Mouse (Mus musculus) induced T-regulatory cell, adult 2 months (primary cell): Measurements from ENCODE around the gene Sec61g.
A peak's percentile ranks its signal among the peaks of the same experiment; 100 is the strongest.
"Not testable (repeated sequence)": the region's sequence is repeated elsewhere in the genome, so short reads cannot be mapped to it uniquely, and the experiment has no call there.

Experiments used
- DNase-seq: peaks from one replicate; pipeline ENCODE4 v3.0.0-alpha.2; 2012; ENCODE audit warnings: low read depth

Sec61g gene

DNA sequence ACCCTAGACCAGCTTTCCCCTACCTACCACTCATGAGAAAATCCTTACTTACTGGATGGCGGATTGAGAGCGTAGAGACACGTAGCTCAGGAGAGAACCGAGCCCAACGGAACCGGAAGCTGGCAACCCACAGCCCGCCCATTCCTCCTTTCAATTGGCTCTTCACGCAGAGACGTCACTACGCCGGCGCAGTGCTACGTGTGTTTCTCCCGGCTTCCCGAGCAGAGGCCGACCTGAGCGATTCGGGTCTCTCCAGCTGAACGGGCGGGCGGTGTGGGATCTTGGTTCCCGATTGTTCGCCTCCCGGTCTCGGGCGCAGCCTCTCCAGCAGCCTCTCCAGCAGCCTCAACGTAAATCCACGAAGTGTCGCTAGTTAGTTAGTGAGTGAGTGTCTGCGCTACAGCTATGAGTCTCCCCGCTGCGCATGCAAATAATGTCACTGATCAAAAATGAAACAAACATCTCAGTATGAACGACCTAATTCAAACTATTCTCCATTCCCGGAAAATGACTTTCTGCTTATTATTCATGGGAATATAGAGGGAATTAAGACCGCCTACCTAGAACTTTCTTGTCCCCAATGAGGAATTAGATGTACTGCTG is at the start of gene Sec61g:
Gene Sec61g (minus strand): TSS at position 433 of the 603 bp plus-strand sequence.
- peak; percentile 96 for DNase-seq

DNA sequence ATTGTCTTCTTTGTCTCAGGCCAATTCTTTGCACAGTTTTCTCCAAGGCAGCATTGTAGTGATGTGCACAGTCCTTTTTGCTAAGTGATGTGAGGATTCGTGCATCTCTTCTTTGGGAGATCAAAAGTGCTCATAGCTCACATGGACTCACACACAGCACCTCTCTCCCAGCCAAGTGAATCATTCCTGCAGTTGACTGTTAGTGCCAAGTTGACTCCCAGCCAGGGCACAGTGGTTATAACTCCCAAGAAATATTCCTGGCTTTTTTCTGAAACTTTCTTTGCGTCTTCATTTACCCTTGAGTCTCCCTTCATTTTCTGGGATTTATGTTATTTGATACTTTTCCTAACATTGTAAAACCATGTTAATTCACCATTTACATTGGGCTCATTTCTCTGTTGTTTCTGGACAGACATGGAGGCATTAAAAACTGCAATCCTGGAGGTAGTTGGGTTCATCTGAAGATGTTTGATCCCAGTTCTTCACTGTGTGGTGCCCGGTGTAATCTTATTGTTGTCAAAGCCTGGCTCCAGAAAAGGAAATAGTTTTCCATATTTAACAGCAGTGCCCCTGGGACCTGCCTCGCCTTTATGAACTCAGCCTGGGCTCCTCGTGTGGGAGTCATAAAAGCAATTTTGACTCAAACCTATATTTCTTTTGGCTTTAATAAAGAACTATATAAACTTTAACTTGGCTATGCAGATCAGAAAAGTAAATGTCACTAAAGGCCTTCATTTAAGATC is 38.3 kb upstream of the Sec61g start:
- no peak for DNase-seq

DNA sequence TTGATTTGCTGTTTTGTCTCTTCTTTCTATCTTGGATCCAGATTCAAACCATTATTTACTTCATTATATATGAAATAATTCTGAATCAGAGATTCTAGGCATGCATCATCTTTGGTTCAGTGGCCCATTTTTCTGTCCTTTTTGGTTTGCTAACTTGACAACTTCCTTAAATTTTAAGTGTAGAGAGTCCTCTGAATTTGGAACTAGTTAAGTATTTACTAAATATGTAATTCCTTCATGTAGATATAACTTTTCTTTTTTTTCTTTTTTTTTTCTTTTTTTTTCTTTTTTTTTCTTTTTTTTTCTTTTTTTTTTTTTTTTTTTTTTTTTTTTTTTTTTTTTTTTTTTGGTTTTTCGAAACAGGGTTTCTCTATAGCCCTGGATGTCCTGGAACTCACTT is 29.1 kb upstream of the Sec61g start:
- DNase-seq: no peak

DNA sequence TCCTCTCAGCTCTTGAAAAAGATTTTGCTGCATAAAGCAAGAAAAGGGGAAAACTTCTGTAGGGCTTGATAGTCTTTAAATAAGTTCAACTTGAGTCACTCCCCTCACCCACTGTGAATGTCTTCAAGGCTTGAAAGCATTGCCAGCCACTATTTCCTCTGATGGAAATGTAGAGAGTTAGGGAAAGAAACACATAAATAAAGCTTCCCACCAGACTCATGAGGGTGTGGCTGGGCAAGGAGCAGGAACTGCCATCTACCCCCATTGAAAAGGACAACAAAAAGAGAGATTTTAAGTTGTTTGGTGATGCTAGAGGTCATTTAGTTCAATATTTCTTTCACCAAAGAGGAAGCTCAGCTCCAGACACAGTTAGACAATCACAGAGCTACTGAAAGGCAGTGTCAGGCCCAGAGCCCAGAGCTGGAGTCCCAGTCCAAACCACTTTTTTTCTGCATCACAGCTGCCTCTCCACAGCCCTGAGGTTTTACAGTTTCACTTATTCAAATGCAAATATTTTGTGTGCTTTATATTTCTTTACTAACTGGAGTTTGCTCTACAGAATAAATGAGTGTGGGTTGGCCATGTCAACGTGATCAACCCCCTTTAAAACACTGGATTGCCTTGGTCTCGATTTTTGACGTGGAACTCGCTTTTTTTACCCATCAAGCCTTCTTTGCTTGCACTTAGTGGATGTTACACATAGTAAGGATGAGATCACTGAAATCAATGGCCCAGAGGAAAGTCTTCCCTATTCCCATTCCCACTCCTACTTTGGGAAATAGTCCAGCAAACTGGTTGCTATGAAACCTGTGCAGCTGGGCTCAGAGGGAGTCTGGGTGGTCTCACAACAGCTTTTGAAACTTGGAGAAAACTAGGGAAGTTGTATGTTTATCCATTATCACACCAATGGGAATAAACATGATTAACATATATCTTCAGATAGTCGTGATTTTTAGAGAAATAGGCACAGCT is 26.6 kb upstream of the Sec61g start:
- no peak for DNase-seq

DNA sequence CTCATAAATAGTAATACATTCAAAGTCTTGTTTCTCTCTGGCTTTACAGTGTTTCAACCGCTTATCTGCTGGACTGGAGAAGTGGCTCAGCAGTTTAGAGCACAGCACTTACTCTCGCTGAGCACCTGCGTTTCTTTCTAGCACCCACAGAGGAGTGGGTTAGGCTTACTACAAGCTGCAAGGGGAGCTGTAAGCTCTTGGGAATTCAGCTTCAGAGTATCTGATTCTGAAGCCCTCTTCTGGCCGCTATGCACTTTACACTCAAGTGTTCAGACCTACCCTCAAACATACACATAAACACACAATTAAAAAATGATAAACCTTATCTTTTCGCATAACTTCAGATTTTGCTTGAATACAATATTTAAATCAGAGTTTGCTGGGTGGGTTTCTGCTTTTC is 24.6 kb upstream of the Sec61g start:
- no peak for DNase-seq

DNA sequence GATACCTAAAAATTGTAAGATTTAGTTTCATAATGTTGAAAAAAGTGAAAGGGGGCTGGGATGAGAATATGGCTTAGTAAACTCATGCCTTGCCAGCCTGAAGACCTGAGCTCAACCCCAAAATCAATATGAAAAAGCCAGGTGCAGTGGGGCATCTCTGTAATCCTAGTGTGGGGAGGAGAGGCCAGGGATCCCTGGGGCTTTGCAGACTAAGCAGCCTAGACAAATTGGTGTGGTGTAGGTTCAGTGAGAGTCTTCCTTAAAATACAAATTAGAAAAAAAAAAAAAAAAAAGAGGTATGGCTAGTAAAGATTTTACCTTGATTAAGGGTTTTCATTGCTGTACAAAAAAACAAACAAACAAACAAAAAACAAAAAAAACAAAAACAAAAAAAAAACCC is 20.6 kb upstream of the Sec61g start:
- no peak for DNase-seq

DNA sequence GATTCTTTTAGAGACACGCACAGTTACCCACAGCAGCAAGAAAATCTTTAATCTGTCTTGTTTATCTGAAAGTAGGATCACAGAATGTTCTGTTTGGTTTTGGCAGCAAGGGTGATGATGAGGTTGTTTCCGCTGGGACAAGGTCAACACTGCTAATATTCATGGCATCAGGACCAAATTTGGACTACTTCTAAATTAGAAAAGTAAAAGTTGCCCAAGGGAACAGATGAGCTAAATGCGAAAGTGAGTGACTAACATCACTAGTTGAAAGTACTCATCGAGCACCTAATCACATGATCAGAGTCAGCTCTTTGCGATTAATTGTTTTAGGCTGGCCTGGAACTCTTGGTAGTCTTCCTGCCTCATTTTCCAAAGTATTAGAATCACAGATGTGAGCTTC is 20.1 kb upstream of the Sec61g start:
- no peak for DNase-seq

DNA sequence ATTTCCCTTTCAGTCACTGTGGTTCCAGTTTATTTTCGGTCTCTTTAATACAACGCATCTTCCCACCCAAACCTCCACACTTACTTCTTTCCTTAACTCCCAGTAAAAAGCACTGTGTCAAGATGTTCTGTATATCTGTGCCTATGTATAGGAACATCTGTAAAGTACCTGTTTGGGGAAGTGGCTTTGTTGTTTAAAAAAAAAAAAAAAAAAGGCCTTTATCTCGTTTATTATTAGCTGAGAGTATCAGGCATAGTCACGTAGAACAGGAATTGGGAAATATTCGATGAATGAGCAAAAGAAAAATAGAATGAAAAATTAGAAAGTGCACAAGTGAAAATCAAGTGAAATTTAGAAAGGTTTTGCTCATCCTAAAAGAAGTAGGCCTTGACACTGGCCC is 19.5 kb upstream of the Sec61g start:
- no peak for DNase-seq

DNA sequence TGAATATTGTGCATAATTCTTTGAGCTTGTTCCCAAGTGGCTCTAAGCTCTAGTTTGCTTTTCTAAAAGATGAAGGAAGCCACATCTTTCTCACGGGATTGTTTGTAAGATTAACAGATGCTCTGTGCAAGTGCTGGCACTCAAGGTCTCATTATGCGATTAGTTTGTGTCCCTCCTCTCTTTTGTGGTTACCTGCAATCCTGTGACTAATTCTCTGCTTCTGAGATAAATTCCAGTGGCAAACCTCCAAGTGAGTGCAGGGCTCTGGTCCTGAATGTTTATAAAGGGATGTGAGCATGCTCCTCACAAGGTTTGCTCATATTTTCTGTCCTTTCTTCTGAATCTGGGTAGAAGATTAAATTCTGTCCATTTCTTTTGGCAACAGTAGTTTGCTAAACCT is 18.2 kb upstream of the Sec61g start:
- no peak for DNase-seq

DNA sequence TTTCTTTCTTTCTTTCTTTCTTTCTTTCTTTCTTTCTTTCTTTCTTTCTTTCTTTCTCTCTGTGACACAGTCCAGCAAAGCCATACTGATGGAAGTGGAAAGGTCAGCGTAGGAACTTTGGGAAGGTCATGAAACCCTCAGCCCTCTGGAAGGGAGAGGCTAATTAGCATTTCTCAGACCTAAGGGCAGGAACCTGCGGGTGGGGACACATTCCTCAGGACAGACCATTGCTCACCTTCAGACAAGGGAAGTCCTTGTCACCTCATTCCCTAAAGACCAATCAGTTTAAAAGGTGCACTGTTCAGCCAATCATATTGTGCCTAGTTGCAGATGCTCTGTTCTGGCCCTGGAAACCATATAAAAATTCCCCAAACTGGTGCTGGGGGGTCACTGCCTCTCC is 17.4 kb upstream of the Sec61g start:
- DNase-seq: no peak

DNA sequence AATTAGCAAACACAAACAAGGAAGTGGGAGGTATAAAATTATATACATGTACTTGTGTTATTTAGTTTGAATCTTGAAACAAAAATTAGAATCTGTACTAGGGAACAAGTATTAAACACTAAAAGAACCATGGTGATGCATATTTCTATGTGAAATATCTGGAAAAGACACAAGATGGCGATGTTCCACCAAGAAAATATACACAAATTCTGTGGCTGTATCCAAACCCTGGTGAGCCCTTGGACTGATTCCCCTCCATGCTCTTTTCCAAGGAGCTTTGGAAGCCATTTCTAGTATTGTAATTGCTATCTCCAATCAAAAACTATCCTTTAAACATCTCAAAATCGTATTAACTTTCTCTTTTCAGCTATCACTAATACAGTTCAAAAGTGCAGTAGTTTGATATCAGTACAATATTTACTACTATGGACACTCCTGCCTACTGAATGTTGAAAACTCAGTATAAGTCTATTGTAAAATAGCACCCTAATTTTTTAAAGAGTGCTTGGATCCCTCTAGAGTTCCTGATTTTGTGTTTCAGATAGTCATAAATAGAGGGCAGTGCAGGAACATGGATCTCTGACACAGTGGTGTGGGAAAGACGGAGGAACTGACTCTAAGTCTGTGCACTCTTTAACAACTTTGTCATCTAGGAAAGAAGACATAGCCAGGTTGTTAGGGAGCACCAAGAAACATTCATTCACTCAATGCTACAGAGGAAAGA is 16.8 kb upstream of the Sec61g start:
- DNase-seq: peak; percentile 59

DNA sequence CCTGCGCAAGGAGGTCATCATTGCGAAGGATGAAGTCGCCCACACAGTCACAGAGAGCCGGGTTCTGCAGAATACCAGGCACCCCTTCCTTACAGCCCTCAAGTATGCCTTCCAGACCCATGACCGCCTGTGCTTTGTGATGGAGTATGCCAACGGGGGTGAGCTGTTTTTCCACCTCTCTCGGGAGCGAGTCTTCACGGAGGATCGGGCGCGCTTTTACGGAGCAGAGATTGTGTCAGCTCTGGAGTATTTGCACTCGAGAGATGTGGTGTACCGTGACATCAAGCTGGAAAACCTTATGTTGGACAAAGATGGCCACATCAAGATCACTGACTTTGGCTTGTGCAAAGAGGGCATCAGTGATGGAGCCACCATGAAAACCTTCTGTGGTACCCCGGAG is 6.8 kb upstream of the Sec61g start:
- not testable (repeated sequence) for DNase-seq

DNA sequence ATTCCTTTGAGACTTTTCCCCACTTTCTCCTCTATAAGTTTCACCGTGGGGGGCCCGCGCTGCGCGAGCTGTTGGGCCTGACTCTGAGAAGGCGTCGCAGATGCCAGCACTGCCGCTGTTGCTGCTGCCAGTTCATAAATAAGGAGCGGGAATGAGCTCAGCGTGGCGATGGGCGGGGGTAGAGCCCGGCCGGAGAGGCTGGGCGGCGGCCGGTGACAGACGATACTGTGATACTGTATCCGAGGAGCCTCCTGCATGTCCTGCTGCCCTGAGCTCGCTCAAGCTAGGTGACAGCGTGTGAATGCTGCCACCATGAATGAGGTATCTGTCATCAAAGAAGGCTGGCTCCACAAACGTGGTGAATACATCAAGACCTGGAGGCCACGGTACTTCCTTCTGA is 5.9 kb upstream of the Sec61g start:
- not testable (repeated sequence) for DNase-seq

DNA sequence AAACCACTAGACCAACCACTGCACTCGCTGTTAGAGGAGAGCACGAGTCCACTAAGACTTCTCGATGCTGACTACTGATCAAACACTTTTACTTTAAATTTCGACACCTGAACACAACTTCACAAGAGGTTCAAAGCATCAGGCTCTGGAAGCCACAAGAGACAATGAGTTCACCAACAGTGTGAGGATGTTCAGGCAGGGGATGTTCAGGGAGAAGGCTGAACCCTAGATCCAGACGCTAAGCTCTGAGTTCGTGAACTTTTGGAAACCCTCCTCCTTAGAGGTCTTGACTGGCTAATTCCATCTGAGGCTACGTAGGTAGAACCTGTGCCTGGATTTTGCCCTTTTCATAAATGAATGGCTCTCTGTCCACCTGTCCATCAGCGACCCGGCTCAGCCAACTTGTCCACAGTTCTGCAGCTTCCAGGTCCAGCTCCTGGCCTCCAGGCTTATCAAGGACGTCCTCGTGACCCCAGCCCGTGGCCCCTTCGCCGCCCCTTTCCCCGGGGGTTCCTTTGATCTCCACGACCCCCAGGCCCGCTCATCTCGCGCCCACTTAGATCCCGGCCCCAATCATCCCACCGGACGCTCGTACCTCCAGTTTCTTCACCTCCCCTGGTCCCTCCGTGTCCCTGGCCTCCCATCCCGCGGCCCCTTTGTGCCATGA is 766 bp downstream of the Sec61g start:
- peak; percentile 62 for DNase-seq

DNA sequence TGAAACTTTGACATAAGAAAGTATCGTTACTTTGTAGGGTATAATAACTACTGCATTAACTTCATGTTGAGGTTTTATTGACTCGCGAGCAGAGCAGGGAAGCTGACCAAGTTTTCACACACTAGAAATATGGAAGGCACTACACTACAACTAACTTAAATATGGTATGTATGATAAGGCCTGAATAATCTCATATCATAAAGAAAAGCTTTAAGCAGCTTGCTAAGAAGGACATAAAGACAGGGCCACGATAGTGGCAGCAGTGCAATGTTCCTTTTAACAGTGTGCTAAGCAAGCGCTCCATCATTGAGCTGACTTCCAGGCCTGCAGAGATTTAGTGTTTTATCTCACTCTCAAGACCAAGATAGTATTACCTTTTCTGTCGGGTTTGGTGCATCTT is 2.3 kb downstream of the Sec61g start:
- no peak for DNase-seq

DNA sequence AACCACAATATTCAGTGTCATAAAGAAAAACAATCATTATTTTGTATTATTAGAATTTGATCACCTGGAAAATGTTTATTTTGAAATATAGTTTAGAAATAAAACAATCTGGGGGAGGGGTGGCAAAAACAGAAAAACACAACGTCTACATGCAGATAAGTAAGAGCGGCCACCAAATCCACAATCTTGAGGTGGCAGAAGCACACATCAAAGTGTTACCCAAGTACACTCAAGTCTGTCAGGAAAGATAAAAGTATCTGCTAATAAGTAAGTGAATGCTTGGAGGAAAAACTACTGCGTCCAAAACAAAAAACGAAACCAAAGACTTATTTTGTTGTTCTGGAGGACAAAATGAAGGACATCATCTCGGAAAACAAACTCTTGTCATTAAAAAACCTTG is 5.1 kb downstream of the Sec61g start:
- DNase-seq: no peak

DNA sequence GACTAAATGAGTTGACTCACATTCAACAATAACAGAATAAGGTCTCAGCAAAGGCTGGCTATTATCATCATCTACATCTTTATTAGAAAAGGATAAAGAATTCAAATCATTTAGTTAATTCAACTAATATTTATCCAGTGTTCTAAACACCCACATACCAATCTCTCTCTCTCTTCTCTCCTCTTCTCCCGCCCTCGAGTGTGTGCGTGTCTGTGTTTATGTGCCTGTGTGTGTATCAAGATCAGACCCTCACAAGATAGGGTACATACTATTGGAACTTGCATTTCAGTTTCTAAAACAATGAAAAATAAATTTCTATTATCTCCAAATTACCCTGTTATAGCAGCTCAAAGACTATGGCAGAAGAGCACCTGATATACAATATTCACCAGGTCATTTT is 5.5 kb downstream of the Sec61g start:
- no peak for DNase-seq

DNA sequence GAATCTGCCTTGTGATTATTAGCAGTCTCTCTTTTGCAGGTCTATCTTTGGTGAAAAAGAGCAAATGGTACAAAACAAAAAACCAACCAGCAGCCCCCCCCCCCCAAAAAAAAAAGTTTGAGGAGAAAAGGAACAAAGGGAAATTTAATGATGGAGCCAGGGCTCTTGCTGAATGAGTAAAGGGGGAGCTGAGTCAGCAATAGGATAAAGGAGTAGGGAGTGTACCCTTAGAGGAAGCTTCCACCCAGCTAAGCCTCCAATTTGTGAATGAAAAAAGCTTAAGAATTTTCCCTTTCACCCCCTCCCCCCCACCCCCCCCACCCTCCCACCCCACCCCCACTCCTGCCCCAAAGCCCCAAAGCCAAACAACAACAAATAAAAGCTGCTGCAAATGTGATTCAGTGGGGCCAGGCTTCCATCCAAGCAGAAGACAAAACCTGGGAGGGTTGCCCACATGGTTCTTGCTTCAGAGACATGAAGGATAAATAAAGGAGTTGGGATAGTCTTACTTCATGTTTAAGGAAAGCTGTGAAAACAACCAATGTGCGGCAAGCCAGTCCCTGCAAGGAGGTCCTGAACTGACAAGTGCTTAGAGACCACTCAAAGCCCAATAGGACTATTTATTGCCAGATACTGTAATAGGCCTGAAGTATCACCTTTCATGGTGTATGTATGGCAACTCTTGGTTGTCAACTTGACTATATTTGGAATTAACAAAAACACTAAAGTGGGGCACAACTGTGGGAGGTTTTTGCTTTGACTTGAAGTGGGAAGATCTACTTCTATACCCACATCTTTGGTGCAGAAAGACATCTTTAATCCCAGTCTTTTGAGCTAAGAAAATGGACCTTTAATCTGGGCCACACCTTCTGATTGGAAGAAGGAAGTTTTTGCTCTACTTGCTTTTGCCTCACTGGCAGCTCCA is 9.3 kb downstream of the Sec61g start:
- DNase-seq: no peak
